In the genomic region with DNA sequence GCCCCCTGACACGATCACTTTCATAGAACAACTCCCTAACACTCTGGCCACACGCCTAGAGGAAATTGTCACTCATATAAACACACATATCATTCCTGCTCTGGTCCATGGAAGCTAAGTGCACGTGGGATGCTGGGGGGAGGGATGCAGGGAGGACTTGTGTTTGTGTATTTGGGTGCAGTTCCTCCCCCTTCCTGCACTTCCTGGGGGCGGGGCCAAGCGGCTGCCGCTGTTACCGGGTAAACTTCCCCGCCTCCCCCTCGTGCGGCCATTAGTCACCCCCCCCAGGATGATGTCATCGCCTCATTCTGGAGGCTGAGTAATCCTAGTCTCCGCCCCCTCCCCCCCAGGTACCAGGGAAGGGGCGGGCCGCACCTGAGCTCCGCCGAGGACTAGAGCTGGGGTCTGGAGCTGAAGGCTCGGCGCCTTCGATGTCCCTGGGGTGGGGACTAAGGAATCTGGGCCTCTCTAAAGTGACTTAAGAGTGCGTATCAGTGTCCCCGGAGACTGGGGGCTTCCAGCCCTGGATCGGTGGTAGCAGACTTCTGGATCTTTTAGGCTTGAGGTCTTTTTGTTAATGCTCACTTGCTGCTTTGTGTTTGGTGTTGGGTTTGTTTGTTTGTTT, we compare ENCODE assay signal across 8 mouse cellular contexts. TPM values are rescaled to one million over a fixed set of nuclear protein-coding genes. Genes with fewer than 3 reads are reported as not detected.
A peak's percentile ranks its signal among the peaks of the same experiment; 100 is the strongest.
DNase-seq lines count a peak whose midpoint lies in the region; ATAC-seq and TF ChIP-seq lines count a peak whose summit lies in the region.

No protein-coding gene starts in this region.

- H3K27me3 ChIP-seq in hindbrain, postnatal 0 days (ENCODE audit: insufficient read depth, low read length), result no peaks in the 10 kb centered on the region

- peak overlapping the region; percentile 33; the same call in 1 of the 2 replicates for H3K9ac ChIP-seq in hindbrain, postnatal 0 days (replicated peaks; ENCODE audit: low read length)

- peak; percentile 38 for TF ChIP-seq CTCF in gastrocnemius, adult 2 months (IDR thresholded peaks at IDR 0.05)
- TF ChIP-seq CTCF in hindbrain, postnatal 0 days (IDR thresholded peaks at IDR 0.05; ENCODE audit: low read depth), result peak; percentile 60

- H3K36me3 ChIP-seq in hindbrain, postnatal 0 days (ENCODE audit: insufficient read depth, low read length), result no peaks in the 10 kb centered on the region

- H3K27ac ChIP-seq in gastrocnemius, adult 2 months, result peak overlapping the region; percentile 95
- peak overlapping the region; percentile 71 for H3K27ac ChIP-seq in hindbrain, postnatal 0 days

- peak overlapping the region; percentile 69 for H3K4me3 ChIP-seq in gastrocnemius, adult 2 months
- peak overlapping the region; percentile 33 for H3K4me3 ChIP-seq in hindbrain, postnatal 0 days (ENCODE audit: low read length)

- H3K4me1 ChIP-seq in hindbrain, postnatal 0 days (ENCODE audit: insufficient read depth, low read length), result peaks cover 7% of the 10 kb centered on the region; the same call in 1 of the 2 replicates

- no peaks in the 10 kb centered on the region for H3K9me3 ChIP-seq in hindbrain, postnatal 0 days (ENCODE audit: low read length)

- intact Hi-C loops in gastrocnemius, adult 2 months (cut with DNase I), result loop anchor here (5.0 to 10.0 kb wide), 2 partner anchors 168 to 320 kb away; no protein-coding TSS in a partner anchor
- intact Hi-C loops in left cerebral cortex, postnatal 14 days (cut with DNase I), result loop anchor here (10.0 kb wide), 2 partner anchors 168 to 318 kb away; partner anchors contain the start of gene Arhgap35

- under 1% methylated on average over 21 of the region's 22 CpGs for WGBS in hindbrain, postnatal 0 days

- ATAC-seq in hindbrain, postnatal 0 days, result peak; percentile 65
- peak; percentile 50 for ATAC-seq in megakaryocyte-erythroid progenitor cell, adult 5-6 weeks (replicated peaks; ENCODE audit: low FRiP score, low TSS enrichment, poor library complexity, severe bottlenecking)

- DNase-seq in ZHBTc4 (ENCODE audit: low read depth, low spot score), result peak; percentile 95
- peak; percentile 80 to 81 for DNase-seq in cerebellum, postnatal 4 days (ENCODE audit: low spot score in 2 of 2)
- DNase-seq in gastrocnemius, adult 2 months, result peak; percentile 93
- DNase-seq in hindbrain, postnatal 0 days (ENCODE audit: low spot score), result peak; percentile 95
- peak; percentile 76 to 93 for DNase-seq in left cerebral cortex, postnatal 14 days (ENCODE audit: low spot score in 2 of 2)
- DNase-seq in right cerebral cortex, postnatal 14 days, result peak; percentile 82
- peak; percentile 82 to 93 for DNase-seq in urinary bladder, postnatal 4 days (ENCODE audit: low spot score in 2 of 2)

- peak overlapping the region; percentile 61 for H3K4me2 ChIP-seq in hindbrain, postnatal 0 days (ENCODE audit: low read depth, low read length)

RNA-seq across cellular contexts. Expression of gene Ccdc9, which starts 10.3 kb away (rescaled TPM):
- 10 to 100 TPM; 41.0 to 42.1 TPM for total RNA-seq in gastrocnemius, adult 2 months (2021)
- total RNA-seq in hindbrain, postnatal 0 days (2014; rRNA removed), result 11.8 and 27.9 TPM in 2 replicates
- polyA plus RNA-seq in hindbrain, postnatal 0 days (2015; fragmentation: Nextera tagmentation; extraction: Ambion mirVana), result 13.4 and 14.8 TPM in 2 replicates
- total RNA-seq in left cerebral cortex, postnatal 14 days (2021), result 10 to 100 TPM; 85.2 to 87.3 TPM
- 57.1 and 65.7 TPM in 2 replicates for total RNA-seq in megakaryocyte-erythroid progenitor cell, adult 5-6 weeks (2014; fragmentation: Nextera tagmentation)
- total RNA-seq in megakaryocyte-erythroid progenitor cell, adult 5-6 weeks (2017), result 106 and 110 TPM in 2 replicates

RNA-seq across cellular contexts. Expression of gene Bbc3, which starts 11.3 kb away (rescaled TPM):
- 1 to 10 TPM; 1.4 to 2.9 TPM for total RNA-seq in gastrocnemius, adult 2 months (2021)
- 51.0 and 55.8 TPM in 2 replicates for total RNA-seq in hindbrain, postnatal 0 days (2014; rRNA removed)
- 32.2 and 33.3 TPM in 2 replicates for polyA plus RNA-seq in hindbrain, postnatal 0 days (2015; fragmentation: Nextera tagmentation; extraction: Ambion mirVana)
- total RNA-seq in left cerebral cortex, postnatal 14 days (2021), result 10 to 100 TPM; 22.3 to 23.0 TPM
- 1.8 and 2.9 TPM in 2 replicates for total RNA-seq in megakaryocyte-erythroid progenitor cell, adult 5-6 weeks (2014; fragmentation: Nextera tagmentation)
- 3.1 and 4.4 TPM in 2 replicates for total RNA-seq in megakaryocyte-erythroid progenitor cell, adult 5-6 weeks (2017)

RNA-seq across cellular contexts. Expression of gene Inafm1, which starts 23.5 kb away (rescaled TPM):
- total RNA-seq in gastrocnemius, adult 2 months (2021), result 10 to 100 TPM; 15.7 to 15.8 TPM
- total RNA-seq in hindbrain, postnatal 0 days (2014; rRNA removed), result 56.0 and 71.3 TPM in 2 replicates
- polyA plus RNA-seq in hindbrain, postnatal 0 days (2015; fragmentation: Nextera tagmentation; extraction: Ambion mirVana), result 74.1 and 78.4 TPM in 2 replicates
- 10 to 100 TPM; 30.3 to 30.8 TPM for total RNA-seq in left cerebral cortex, postnatal 14 days (2021)
- total RNA-seq in megakaryocyte-erythroid progenitor cell, adult 5-6 weeks (2014; fragmentation: Nextera tagmentation), result 23.3 and 28.3 TPM in 2 replicates
- total RNA-seq in megakaryocyte-erythroid progenitor cell, adult 5-6 weeks (2017), result 14.8 and 18.4 TPM in 2 replicates

RNA-seq across cellular contexts. Expression of gene C5ar1, which starts 37.5 kb away (rescaled TPM):
- 1 to 10 TPM; 1.6 to 2.4 TPM for total RNA-seq in gastrocnemius, adult 2 months (2021)
- 1.4 and 1.9 TPM in 2 replicates for total RNA-seq in hindbrain, postnatal 0 days (2014; rRNA removed)
- polyA plus RNA-seq in hindbrain, postnatal 0 days (2015; fragmentation: Nextera tagmentation; extraction: Ambion mirVana), result 0.93 and 1.5 TPM in 2 replicates
- total RNA-seq in left cerebral cortex, postnatal 14 days (2021), result 1 to 10 TPM in 1 of 2 experiments, under 1 TPM in 1; 0.70 to 1.7 TPM
- 0.22 TPM in 1 of 2 replicates, not detected in the other for total RNA-seq in megakaryocyte-erythroid progenitor cell, adult 5-6 weeks (2014; fragmentation: Nextera tagmentation)
- total RNA-seq in megakaryocyte-erythroid progenitor cell, adult 5-6 weeks (2017), result 0.23 TPM in 1 of 2 replicates, not detected in the other

RNA-seq across cellular contexts. Expression of gene C5ar2, which starts 52.9 kb away (rescaled TPM):
- total RNA-seq in gastrocnemius, adult 2 months (2021), result under 1 TPM; 0.18 to 0.39 TPM
- total RNA-seq in hindbrain, postnatal 0 days (2014; rRNA removed), result 0.47 TPM in 1 of 2 replicates, not detected in the other
- polyA plus RNA-seq in hindbrain, postnatal 0 days (2015; fragmentation: Nextera tagmentation; extraction: Ambion mirVana), result 0.11 and 0.18 TPM in 2 replicates
- under 1 TPM; 0.51 to 0.59 TPM for total RNA-seq in left cerebral cortex, postnatal 14 days (2021)
- 3.2 and 4.5 TPM in 2 replicates for total RNA-seq in megakaryocyte-erythroid progenitor cell, adult 5-6 weeks (2014; fragmentation: Nextera tagmentation)
- 3.5 and 4.0 TPM in 2 replicates for total RNA-seq in megakaryocyte-erythroid progenitor cell, adult 5-6 weeks (2017)

Comparison
In these comparisons a context has a peak if more than half of its experiments do, and no peak if none do; other contexts are left out.
1. Peak in every context shown above with its lines: DNase-seq, ATAC-seq, H3K4me3 ChIP-seq and H3K27ac ChIP-seq.